Mouse (Mus musculus): ENCODE results near the gene Lrfn2.
A peak's percentile ranks its signal among the peaks of the same experiment; 100 is the strongest.

Lrfn2 gene

DNA sequence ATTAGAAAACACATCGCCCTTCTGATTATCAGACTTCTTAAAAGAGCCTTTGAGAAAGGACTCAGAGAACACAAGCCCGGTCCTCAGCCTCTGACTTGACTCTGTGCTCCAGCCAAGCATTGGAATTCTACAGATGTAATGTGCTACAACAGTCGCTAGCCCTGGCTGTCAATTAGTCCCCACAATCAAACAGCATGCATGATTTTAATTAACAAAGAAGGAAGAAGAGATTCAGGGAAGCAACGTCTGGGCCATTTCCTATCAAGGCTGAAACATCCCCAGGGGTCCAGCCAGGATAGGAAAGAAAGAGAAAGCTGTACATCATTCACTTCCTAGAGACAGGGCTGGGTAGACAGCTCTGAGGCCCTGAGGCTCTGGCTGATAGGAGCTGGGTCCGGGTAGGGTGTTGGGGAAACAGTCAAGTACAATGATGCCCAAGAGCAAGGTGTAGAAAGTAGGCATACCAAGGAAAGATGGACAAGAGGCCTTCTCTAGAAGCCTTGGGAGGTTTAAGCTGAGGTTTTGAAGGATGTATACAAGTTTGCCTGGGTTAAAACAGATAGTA lies 101.6 kb downstream of the Lrfn2 start:
- Histone ChIP-seq H3K27me3 (ENCODE audit: insufficient read depth, low read length) (no peaks in the 10 kb centered on the region), H3K36me3 (ENCODE audit: insufficient read depth, low read length) (no peaks in the 10 kb centered on the region), H3K4me1 (replicated peaks; ENCODE audit: low read depth, low read length) (peaks cover 67% of the 10 kb centered on the region), H3K9me3 (ENCODE audit: low read length) (no peaks in the 10 kb centered on the region), H3K4me3 (replicated peaks; ENCODE audit: low read length) (peak overlapping the region; percentile 13; the same call in 1 of the 2 replicates)
- TF ChIP-seq POU5F1 (IDR thresholded peaks at IDR 0.05; ENCODE audit: borderline replicate concordance, low read length) (no peak), NANOG (IDR thresholded peaks at IDR 0.05; ENCODE audit: borderline replicate concordance, low read length) (peak; percentile 82), CTCF (conservative IDR thresholded peaks at IDR 0.05; ENCODE audit: low read length) (no peak)

DNA sequence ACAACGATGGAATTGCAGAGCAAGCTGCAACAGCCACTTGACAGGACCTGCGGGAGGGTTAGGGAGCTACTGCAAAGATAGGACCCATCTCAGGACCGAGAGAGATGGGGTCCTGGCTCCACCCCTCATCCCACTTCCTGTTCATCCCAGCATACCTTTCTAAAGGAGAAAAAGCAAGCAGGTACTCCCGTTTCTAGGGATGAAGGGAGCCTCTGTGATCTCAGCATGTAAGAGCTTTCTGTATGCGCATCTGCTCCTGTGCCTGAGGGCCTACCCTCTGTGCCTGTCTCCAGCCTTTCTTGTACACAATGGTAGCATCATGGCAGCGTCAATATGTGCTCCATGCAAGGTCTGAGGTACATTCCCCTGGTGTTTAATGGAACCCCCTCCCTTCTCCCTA lies 102.9 kb downstream of the Lrfn2 start:
- peak overlapping the region; percentile 32; the same call in 1 of the 2 replicates for H3K4me3 ChIP-seq (replicated peaks; ENCODE audit: low read length)
- no peaks in the 10 kb centered on the region for H3K9me3 ChIP-seq (ENCODE audit: low read length)
- H3K27me3 ChIP-seq (ENCODE audit: insufficient read depth, low read length) = no peaks in the 10 kb centered on the region
- H3K4me1 ChIP-seq (replicated peaks; ENCODE audit: low read depth, low read length) = peaks cover 55% of the 10 kb centered on the region
- no peaks in the 10 kb centered on the region for H3K36me3 ChIP-seq (ENCODE audit: insufficient read depth, low read length)
- TF ChIP-seq NANOG (IDR thresholded peaks at IDR 0.05; ENCODE audit: borderline replicate concordance, low read length) (no peak), CTCF (conservative IDR thresholded peaks at IDR 0.05; ENCODE audit: low read length) (no peak), POU5F1 (IDR thresholded peaks at IDR 0.05; ENCODE audit: borderline replicate concordance, low read length) (no peak)

DNA sequence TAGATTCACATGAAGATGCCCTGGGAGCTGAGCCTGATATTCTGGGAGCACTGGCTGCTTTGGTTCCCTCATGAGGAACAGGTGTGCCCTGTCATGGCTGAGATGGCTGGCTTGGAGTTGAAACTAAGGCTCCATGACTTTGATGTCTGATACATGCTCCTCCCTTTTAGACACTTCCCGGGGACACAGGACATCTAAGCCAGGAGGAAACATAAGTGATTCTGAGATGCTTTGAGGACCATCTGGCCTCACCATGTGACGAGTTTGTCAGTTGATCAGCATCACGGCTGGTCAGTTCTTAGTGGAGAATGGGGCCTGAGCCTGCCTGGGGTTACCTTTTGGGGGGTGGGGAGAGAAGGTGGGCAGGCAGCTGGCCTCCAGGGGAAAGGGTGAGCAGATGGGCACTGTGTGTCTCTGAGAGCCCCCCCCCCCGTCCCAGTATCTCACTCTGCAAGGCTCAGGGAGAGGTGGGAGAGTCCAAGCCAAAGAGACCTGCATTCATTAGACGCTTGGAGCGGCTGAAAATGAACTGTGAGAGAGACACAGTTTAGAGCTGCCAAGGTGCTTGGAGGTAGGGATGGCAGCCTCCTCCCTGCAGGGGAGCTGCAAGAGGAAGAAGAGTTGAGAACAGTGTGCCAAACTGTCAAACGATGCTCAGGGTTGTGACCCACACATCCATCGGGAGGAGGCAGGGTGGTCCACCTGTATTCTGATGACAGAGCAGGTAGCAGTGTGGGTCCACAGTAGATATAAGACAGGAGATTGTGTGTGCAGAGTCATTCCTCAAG lies 105.2 kb downstream of the Lrfn2 start:
- no peak overlapping the region for H3K4me3 ChIP-seq (replicated peaks; ENCODE audit: low read length)
- TF ChIP-seq NANOG (IDR thresholded peaks at IDR 0.05; ENCODE audit: borderline replicate concordance, low read length) (no peak), POU5F1 (IDR thresholded peaks at IDR 0.05; ENCODE audit: borderline replicate concordance, low read length) (no peak), CTCF (conservative IDR thresholded peaks at IDR 0.05; ENCODE audit: low read length) (no peak)

DNA sequence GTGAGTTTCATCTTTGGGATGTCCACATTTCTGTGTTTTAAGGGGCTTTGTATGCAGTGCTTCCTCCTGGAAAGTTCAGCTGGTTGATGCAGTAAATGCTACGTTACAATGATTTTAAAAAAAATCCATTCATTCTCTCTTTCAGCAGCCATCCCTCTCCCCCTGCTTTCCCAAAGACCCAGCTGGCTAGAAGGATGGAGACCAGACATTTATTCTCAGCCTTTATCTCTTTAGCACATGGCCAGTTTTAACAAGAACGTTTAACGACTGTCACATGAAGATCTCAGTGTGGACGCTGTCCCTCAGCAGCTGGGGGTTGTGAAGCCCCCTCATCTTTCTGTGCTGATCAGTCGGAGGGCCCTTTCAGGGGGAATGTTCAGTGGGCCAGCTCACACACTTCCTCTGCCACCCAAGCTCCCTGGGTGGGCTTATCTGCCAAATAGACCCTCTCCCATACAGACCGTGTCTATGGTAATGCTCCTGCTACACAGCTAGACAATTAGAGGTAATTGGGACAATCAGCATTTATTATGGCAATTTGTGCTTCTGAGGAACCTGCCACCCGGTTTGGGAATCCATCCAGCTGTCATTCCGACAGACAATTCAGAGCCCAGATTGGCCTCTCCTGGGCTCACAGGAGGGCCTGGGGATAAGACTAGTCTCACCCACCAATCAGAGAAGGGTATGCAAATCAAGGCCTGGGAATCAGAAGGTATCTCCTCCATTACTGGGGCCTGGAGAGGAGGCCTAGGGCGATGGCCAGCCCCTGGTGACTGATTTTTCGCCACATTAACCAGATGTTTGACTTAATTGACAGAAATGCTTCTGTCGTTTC lies 111.8 kb downstream of the Lrfn2 start:
- no peak overlapping the region for H3K4me3 ChIP-seq (replicated peaks; ENCODE audit: low read length)
- TF ChIP-seq NANOG (IDR thresholded peaks at IDR 0.05; ENCODE audit: borderline replicate concordance, low read length) = peak; percentile 27; the same call in 1 of the 2 replicates
- no peak for TF ChIP-seq POU5F1 (IDR thresholded peaks at IDR 0.05; ENCODE audit: borderline replicate concordance, low read length)
- no peaks in the 10 kb centered on the region for H3K36me3 ChIP-seq (ENCODE audit: insufficient read depth, low read length)
- no peaks in the 10 kb centered on the region for H3K9me3 ChIP-seq (ENCODE audit: low read length)
- H3K27me3 ChIP-seq (ENCODE audit: insufficient read depth, low read length) = 0 out of 2 replicates have a peak, but pooled peaks cover 2% of the 10 kb centered on the region
- peaks cover 32% of the 10 kb centered on the region for H3K4me1 ChIP-seq (replicated peaks; ENCODE audit: low read depth, low read length)

More for the DNA sequence above, 105.2 kb downstream of the Lrfn2 start:
- H3K36me3 ChIP-seq (ENCODE audit: insufficient read depth, low read length) = no peaks in the 10 kb centered on the region
- peaks cover 33% of the 10 kb centered on the region for H3K4me1 ChIP-seq (replicated peaks; ENCODE audit: low read depth, low read length)
- no peaks in the 10 kb centered on the region for H3K27me3 ChIP-seq (ENCODE audit: insufficient read depth, low read length)
- no peaks in the 10 kb centered on the region for H3K9me3 ChIP-seq (ENCODE audit: low read length)

DNA sequence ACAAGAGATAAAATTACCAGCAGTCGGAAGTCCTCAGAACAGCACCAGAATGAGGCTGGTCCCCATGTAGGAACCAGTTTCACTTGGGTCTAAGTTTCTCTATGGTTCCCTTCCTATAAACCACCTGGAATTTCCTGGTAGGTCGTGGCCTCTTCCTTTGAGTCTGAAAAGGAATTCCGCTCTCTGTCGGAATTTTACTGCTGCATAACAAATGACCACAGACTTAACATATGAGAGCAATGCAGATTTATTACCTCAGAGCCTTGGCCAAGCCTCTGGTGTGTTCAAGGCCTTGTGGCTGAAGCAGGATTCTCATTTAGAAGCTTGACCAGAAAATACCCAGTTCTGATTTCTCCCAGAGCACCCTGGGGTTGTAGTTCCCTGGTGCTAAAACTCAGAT lies 115.7 kb downstream of the Lrfn2 start:
- Histone ChIP-seq H3K4me1 (replicated peaks; ENCODE audit: low read depth, low read length) (peaks cover 37% of the 10 kb centered on the region), H3K36me3 (ENCODE audit: insufficient read depth, low read length) (no peaks in the 10 kb centered on the region), H3K27me3 (ENCODE audit: insufficient read depth, low read length) (0 out of 2 replicates have a peak, but pooled peaks cover 2% of the 10 kb centered on the region), H3K9me3 (ENCODE audit: low read length) (no peaks in the 10 kb centered on the region), H3K4me3 (replicated peaks; ENCODE audit: low read length) (no peak overlapping the region)
- TF ChIP-seq NANOG (IDR thresholded peaks at IDR 0.05; ENCODE audit: borderline replicate concordance, low read length) (0 out of 2 replicates have a peak, but pooled peaks have one; percentile 11), POU5F1 (IDR thresholded peaks at IDR 0.05; ENCODE audit: borderline replicate concordance, low read length) (peak; percentile 62; the same call in 1 of the 2 replicates), CTCF (conservative IDR thresholded peaks at IDR 0.05; ENCODE audit: low read length) (no peak)

DNA sequence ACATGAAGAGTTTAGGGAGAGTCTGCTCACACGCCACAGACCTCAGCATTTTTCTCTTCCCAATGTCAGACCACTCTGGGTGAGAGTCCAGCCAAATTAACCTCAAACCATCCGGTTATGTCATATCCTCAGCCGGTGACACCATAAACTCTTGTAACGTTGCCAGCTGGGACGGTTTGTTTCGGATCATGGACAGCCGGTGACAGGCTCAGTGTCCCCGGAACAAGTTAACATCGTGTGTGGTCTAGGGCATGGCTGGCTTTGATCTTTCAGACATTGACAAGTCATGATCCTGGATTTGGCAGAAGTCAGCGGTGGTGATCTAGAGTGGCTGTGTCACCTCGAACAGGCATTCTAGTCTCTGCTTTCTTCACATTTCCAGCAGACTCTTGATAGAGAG lies 119.1 kb downstream of the Lrfn2 start:
- no peak for TF ChIP-seq POU5F1 (IDR thresholded peaks at IDR 0.05; ENCODE audit: borderline replicate concordance, low read length)
- TF ChIP-seq CTCF (conservative IDR thresholded peaks at IDR 0.05; ENCODE audit: low read length) = no peak
- TF ChIP-seq NANOG (IDR thresholded peaks at IDR 0.05; ENCODE audit: borderline replicate concordance, low read length) = no peak
- Histone ChIP-seq H3K4me1 (replicated peaks; ENCODE audit: low read depth, low read length) (peaks cover 22% of the 10 kb centered on the region), H3K4me3 (replicated peaks; ENCODE audit: low read length) (no peak overlapping the region), H3K36me3 (ENCODE audit: insufficient read depth, low read length) (no peaks in the 10 kb centered on the region), H3K9me3 (ENCODE audit: low read length) (no peaks in the 10 kb centered on the region), H3K27me3 (ENCODE audit: insufficient read depth, low read length) (0 out of 2 replicates have a peak, but pooled peaks cover 2% of the 10 kb centered on the region)

DNA sequence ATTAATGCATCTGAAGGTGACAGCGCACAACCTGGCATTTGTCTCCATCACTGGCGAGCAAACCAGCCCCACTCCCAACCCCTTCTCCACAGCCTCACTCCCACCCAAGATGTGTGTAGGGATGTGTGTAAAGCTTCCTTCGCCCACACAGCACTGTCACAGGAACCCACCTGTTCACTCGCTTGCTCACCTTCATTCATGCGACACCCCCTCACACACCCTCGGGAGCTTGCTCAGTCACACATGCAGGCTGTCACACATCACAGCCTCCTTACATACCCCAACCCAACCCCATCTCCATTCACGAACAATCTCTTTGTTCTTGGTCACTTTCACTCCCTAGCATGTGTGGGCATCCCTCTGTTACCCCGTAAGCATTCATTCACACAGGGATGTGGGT lies 129.0 kb downstream of the Lrfn2 start:
- TF ChIP-seq NANOG (IDR thresholded peaks at IDR 0.05; ENCODE audit: borderline replicate concordance, low read length) = no peak
- no peak for TF ChIP-seq CTCF (conservative IDR thresholded peaks at IDR 0.05; ENCODE audit: low read length)
- TF ChIP-seq POU5F1 (IDR thresholded peaks at IDR 0.05; ENCODE audit: borderline replicate concordance, low read length) = no peak
- Histone ChIP-seq H3K4me3 (replicated peaks; ENCODE audit: low read length) (no peak overlapping the region), H3K4me1 (replicated peaks; ENCODE audit: low read depth, low read length) (peaks cover 33% of the 10 kb centered on the region), H3K9me3 (ENCODE audit: low read length) (peaks cover 18% of the 10 kb centered on the region), H3K27me3 (ENCODE audit: insufficient read depth, low read length) (peaks cover 11% of the 10 kb centered on the region; the same call in 1 of the 2 replicates), H3K36me3 (ENCODE audit: insufficient read depth, low read length) (no peaks in the 10 kb centered on the region)

DNA sequence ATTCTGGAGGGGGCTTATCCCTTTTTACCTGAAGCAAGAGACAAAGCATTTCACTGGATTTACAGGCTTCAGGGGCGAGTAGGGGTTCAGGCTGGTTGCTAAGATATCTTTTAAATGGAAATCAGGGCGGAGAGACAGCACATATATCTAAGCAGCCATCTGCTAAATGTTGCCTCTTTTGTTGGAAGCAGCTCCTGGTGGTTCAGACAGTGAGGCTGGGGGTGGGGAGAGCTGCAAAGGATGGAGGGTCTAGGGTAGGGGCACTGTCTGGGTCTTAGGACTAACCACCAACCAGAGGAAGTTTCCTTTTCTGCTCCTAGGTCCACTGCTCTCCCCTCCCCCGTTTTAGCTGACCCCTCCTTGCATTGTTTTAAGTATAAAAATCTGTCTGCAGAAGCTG lies 131.6 kb downstream of the Lrfn2 start:
- H3K4me3 ChIP-seq (replicated peaks; ENCODE audit: low read length) = no peak overlapping the region
- no peaks in the 10 kb centered on the region for H3K36me3 ChIP-seq (ENCODE audit: insufficient read depth, low read length)
- peaks cover 33% of the 10 kb centered on the region for H3K4me1 ChIP-seq (replicated peaks; ENCODE audit: low read depth, low read length)
- H3K9me3 ChIP-seq (ENCODE audit: low read length) = peaks cover 6% of the 10 kb centered on the region
- no peak for TF ChIP-seq POU5F1 (IDR thresholded peaks at IDR 0.05; ENCODE audit: borderline replicate concordance, low read length)
- TF ChIP-seq NANOG (IDR thresholded peaks at IDR 0.05; ENCODE audit: borderline replicate concordance, low read length) = no peak
- TF ChIP-seq CTCF (conservative IDR thresholded peaks at IDR 0.05; ENCODE audit: low read length) = no peak
- peaks cover 8% of the 10 kb centered on the region; the same call in 1 of the 2 replicates for H3K27me3 ChIP-seq (ENCODE audit: insufficient read depth, low read length)

Data from E14TG2a.4 (cell line).